Mouse (Mus musculus): ENCODE data around the gene Gipc3.

Gipc3 gene

GRCm38 (mm10) chr10:81301321-81301720 is 41.7 kb downstream of the Gipc3 start:
- intact Hi-C loops (cut with DNase I) = no loop called here

GRCm38 (mm10) chr10:81300352-81300907 is 42.6 kb downstream of the Gipc3 start:
- intact Hi-C loops (cut with DNase I) = no loop called here

- intact Hi-C loops (cut with DNase I) = no loop called here
Observed at GRCm38 (mm10) chr10:81299585-81300351, 43.3 kb downstream of the Gipc3 start.

GRCm38 (mm10) chr10:81298369-81299100 is 44.5 kb downstream of the Gipc3 start:
- intact Hi-C loops (cut with DNase I) = no loop called here

- intact Hi-C loops (cut with DNase I) = no loop called here
Observed at GRCm38 (mm10) chr10:81297845-81298244, 45.2 kb downstream of the Gipc3 start.

GRCm38 (mm10) chr10:81297246-81297645 is 45.8 kb downstream of the Gipc3 start:
- intact Hi-C loops (cut with DNase I) = no loop called here

- intact Hi-C loops (cut with DNase I) = no loop called here
Observed at GRCm38 (mm10) chr10:81295185-81295584, 47.9 kb downstream of the Gipc3 start.

- intact Hi-C loops (cut with DNase I) = loop anchor here (5.0 kb wide), 1 partner anchor 48 kb away; the partner anchor contains the start of gene Gipc3
Observed at GRCm38 (mm10) chr10:81294442-81294841, 48.6 kb downstream of the Gipc3 start.

- intact Hi-C loops (cut with DNase I) = loop anchor here (5.0 kb wide), 1 partner anchor 49 kb away; the partner anchor contains the start of gene Gipc3
Observed at GRCm38 (mm10) chr10:81293334-81294030, 49.6 kb downstream of the Gipc3 start.

- intact Hi-C loops (cut with DNase I) = loop anchor here (5.0 kb wide), 1 partner anchor 50 kb away; the partner anchor contains the start of gene Gipc3
Observed at GRCm38 (mm10) chr10:81292554-81293333, 50.3 kb downstream of the Gipc3 start, which contains the start of gene Pip5k1c. Gene Pip5k1c, plus strand, starts transcription at chr10:81292963.

GRCm38 (mm10) chr10:81291511-81292104 is 51.5 kb downstream of the Gipc3 start, which contains the start of gene Tjp3:
Gene Tjp3, minus strand, starts transcription at chr10:81291581.
- intact Hi-C loops (cut with DNase I) = loop anchor here (5.0 kb wide), 1 partner anchor 51 kb away; the partner anchor contains the start of gene Gipc3

GRCm38 (mm10) chr10:81290698-81291460 is 52.2 kb downstream of the Gipc3 start:
- intact Hi-C loops (cut with DNase I) = loop anchor here (5.0 kb wide), 1 partner anchor 51 kb away; the partner anchor contains the start of gene Gipc3

GRCm38 (mm10) chr10:81289811-81290210 is 53.3 kb downstream of the Gipc3 start:
- intact Hi-C loops (cut with DNase I) = loop anchor here (5.0 kb wide), 2 partner anchors 52 to 162 kb away; partner anchors contain the start of gene Gipc3

- intact Hi-C loops (cut with DNase I) = loop anchor here (5.0 kb wide), 1 partner anchor 163 kb away; no protein-coding TSS in a partner anchor
Observed at GRCm38 (mm10) chr10:81289278-81289677, 53.8 kb downstream of the Gipc3 start.

- intact Hi-C loops (cut with DNase I) = loop anchor here (5.0 kb wide), 1 partner anchor 164 kb away; no protein-coding TSS in a partner anchor
Observed at GRCm38 (mm10) chr10:81288601-81289000, 54.5 kb downstream of the Gipc3 start.

- intact Hi-C loops (cut with DNase I) = loop anchor here (5.0 kb wide), 1 partner anchor 165 kb away; no protein-coding TSS in a partner anchor
Observed at GRCm38 (mm10) chr10:81287513-81288157, 55.4 kb downstream of the Gipc3 start.

GRCm38 (mm10) chr10:81286586-81286985 is 56.5 kb downstream of the Gipc3 start:
- intact Hi-C loops (cut with DNase I) = loop anchor here (5.0 kb wide), 1 partner anchor 166 kb away; no protein-coding TSS in a partner anchor

Data from adrenal gland (tissue).